Mouse (Mus musculus): ENCODE results near the gene Map4k2. TPM values are rescaled to one million over a fixed set of nuclear protein-coding genes. Genes with fewer than 3 reads are reported as not detected.

Gene Map4k2
- polyA plus RNA-seq, 1 experiment: 24.6 TPM

DNA sequence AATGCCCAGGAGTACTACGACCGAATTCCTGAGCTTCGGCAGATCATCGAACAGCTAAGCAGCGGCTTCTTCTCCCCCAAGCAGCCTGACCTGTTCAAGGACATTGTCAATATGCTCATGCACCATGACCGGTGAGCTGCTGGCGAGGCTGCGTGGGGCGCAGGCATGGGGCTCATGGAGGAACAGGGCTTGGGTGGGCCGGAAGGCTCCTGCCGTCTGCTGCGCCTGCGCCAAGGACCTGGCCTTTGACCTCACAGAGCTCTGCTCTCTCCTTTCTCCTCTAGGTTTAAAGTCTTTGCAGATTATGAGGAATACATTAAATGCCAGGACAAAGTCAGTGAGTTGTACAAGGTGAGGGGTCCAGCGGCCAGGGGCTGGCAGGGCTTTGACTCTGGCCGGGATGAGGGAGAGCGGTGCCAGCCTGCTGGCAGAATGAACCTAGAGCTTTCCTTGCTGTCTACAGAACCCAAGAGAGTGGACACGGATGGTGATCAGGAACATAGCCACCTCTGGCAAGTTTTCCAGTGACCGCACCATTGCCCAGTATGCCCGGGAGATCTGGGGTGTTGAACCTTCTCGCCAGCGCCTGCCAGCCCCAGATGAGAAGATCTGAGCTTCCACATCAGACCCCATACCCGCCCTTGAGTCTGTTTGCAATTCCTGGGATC is 56.8 kb downstream of the Map4k2 start:
- no peak for TF ChIP-seq GATA1 (IDR thresholded peaks at IDR 0.05; ENCODE audit: low read length)

DNA sequence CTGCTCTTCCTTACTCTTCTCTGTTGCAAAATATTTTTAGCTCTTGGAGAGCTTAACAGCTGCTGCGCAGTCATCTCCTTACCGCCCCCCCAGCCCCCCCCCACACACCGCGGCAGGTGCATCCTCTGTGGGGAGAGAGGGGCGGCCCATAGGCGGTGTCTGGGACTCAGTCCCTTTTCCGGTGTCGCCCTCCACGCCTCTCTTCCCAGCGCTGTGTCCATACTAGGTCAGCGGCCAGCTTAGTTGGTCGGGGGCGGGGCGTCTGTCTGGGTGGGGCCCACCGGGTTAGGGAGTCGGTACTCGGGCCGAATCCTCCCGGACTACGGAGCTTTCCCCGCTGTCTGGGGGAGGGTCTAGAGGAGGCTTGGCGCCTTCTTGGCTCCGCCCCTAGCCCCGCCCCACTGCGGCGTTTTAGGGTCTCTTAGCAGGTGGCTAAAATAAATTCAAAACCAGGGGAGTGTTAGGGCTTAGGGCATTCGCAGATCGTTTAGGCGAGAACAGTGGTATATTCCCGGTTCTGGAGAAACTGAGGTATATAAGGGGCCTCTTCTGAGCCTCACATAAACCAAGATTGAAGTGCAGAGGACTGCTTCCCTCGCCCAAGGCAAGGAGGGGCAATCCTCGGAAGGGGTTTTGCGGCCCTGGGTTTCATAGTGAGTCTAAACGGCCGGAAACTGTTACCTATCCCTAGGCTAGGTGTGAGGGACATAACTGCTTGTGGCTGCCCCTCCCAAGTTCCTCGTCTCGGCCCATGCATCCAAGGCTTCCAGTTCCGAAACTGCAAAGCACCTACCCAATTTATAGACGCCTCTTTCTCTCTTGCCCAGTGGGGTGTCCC is 57.7 kb downstream of the Map4k2 start:
- no peak for TF ChIP-seq GATA1 (IDR thresholded peaks at IDR 0.05; ENCODE audit: low read length)

GRCm38 (mm10) chr19:6399285-6400095 is 58.6 kb downstream of the Map4k2 start, which contains the start of gene Rasgrp2:
Rasgrp2 (plus strand) TSS chr19:6399340.
- no peak for TF ChIP-seq GATA1 (IDR thresholded peaks at IDR 0.05; ENCODE audit: low read length)

DNA sequence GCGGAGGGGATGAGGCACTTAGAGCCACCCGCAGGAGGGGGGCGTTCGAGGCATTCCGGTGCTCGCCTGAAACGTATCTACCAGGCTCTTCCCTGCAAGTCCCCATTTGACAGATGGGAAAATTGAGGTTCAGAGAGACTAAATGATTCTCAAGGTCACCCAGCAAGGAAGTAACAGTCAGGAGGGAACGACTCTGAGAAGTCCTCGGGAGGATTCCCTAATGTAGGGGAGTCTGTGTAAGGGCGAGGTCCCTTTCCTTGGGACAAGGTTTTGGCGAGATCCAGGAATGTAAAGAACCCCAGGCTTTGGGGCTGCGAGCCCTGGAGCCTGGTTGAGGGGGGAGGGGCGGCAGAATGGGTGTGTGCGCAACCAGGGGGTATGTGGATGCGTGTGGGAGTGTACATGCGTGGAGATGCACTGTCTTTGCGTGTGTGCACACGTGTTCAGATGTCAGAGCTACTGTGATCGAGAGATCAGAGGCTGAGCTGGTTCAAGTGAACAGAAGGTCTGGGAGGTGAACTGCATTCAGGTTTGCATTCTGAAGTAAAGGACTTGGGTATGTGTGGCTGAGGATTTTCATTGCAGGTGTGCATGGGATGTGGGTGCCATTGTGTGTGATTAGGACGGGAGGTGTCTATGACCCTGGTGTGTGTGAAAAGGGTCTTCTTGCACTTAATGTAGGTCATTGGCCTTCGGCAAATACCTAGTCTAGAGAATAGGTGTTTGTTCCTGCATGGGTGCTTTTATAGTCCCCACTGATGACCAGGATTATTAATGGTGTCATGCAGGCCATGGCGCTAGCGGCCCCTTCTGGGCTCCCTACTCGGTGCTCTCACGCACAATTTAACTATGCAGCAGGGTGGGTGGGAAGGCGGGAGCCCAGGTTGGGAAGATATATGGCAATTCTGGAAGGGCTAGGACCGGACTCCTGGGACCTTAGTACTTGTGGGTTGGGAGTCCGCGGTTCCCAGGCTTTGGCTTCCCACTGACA is 59.5 kb downstream of the Map4k2 start:
- TF ChIP-seq GATA1 (IDR thresholded peaks at IDR 0.05; ENCODE audit: low read length): no peak

DNA sequence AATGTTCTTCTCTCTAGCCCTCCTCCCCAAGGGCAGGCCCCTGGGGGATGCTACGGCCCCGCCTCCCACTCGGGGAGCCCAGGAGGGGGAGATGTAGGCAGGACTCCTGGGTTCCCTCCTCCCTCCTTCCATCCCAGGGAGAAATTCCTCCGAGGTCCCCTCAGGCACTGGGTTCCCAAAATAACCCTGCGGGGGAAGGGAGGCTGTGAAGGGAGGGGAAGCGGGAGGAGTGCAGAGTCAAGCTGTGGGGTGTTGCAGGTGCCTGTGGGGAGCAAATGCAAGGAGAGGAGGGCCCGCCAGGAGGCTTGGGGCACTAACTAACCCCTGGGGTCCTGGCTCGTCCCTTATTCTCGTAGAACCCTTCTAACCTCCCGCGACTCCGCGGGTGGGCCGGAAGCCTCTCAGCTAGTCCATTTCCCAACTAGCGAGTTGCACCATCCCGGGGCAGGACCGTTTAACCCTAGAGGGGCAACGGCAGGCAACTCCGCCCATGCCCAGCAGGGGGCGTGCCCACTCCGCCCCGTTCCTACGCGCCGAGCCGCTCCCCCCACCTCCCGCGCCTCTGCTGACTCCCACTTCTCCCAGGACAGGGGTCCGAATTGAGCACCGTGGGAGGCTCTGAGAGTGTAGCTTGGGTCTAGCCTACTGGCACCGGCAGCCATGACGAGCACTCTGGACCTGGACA is 60.3 kb downstream of the Map4k2 start:
- no peak for TF ChIP-seq GATA1 (IDR thresholded peaks at IDR 0.05; ENCODE audit: low read length)

DNA sequence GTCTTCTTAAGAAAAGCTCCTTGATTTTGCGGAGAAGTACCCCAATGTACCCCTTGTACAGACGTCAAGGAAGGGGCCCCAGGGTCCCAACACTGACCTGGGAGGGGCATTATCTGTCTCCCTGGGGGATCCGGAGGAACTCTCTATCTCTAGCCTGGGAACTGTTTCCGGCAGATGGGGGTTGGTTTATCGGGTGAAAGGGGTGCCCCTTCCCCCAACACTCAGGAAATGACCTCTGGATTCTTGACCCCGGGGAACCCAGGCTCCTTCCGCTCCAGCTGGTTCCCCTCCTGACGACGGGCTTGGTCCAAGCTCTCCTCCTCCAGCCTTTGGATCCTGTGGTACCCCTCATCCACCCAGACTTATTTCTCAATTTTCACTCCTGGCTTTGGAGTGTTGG is 61.0 kb downstream of the Map4k2 start:
- no peak for TF ChIP-seq GATA1 (IDR thresholded peaks at IDR 0.05; ENCODE audit: low read length)

- TF ChIP-seq GATA1 (IDR thresholded peaks at IDR 0.05; ENCODE audit: low read length): no peak
These were observed 62.9 kb downstream of the Map4k2 start for GRCm38 (mm10) chr19:6403869-6404268.

Other genes starting within 250 kb of the Map4k2 start
- 3.5 and 4.9 TPM in 2 replicates for gene AC131692.1, start 246.7 kb upstream of the Map4k2 start, polyA plus RNA-seq (2012)
- gene Naaladl1, start 235.4 kb upstream of the Map4k2 start, polyA plus RNA-seq (2012): 0.38 and 0.46 TPM in 2 replicates
- gene Sac3d1, start 222.5 kb upstream of the Map4k2 start, polyA plus RNA-seq (2012): 82.9 and 91.0 TPM in 2 replicates
- 89.0 and 122 TPM in 2 replicates for gene Snx15, start 212.8 kb upstream of the Map4k2 start, polyA plus RNA-seq (2012)
- not detected in 2 replicates for gene Batf2, start 200.2 kb upstream of the Map4k2 start, polyA plus RNA-seq (2012)
- gene Arl2, start 199.6 kb upstream of the Map4k2 start, polyA plus RNA-seq (2012): 81.6 and 111 TPM in 2 replicates
- not detected in 2 replicates for gene Majin, start 156.7 kb upstream of the Map4k2 start, polyA plus RNA-seq (2012)
- gene Gpha2, start 114.8 kb upstream of the Map4k2 start, polyA plus RNA-seq (2012): not detected in 2 replicates
- 10.7 and 14.2 TPM in 2 replicates for gene Ppp2r5b, start 105.3 kb upstream of the Map4k2 start, polyA plus RNA-seq (2012)
- 43.9 and 49.6 TPM in 2 replicates for gene Atg2a, start 99.5 kb upstream of the Map4k2 start, polyA plus RNA-seq (2012)
- gene Ehd1, start 64.4 kb upstream of the Map4k2 start, polyA plus RNA-seq (2012): 231 and 274 TPM in 2 replicates
- gene Cdc42bpg, start 34.7 kb upstream of the Map4k2 start, polyA plus RNA-seq (2012): 10.8 and 12.9 TPM in 2 replicates
- 158 and 188 TPM in 2 replicates for gene Men1, start 6.2 kb upstream of the Map4k2 start, polyA plus RNA-seq (2012)
- 2,071 and 2,221 TPM in 2 replicates for gene Sf1, start 22.6 kb downstream of the Map4k2 start, polyA plus RNA-seq (2012)
- gene Pygm, start 43.3 kb downstream of the Map4k2 start, polyA plus RNA-seq (2012): 0.43 and 1.0 TPM in 2 replicates
- gene Rasgrp2, start 58.2 kb downstream of the Map4k2 start, polyA plus RNA-seq (2012): 21.2 and 28.0 TPM in 2 replicates
- 0.05 and 0.17 TPM in 2 replicates for gene Nrxn2, start 77.6 kb downstream of the Map4k2 start, polyA plus RNA-seq (2012)
- gene Slc22a12, start 201.9 kb downstream of the Map4k2 start, polyA plus RNA-seq (2012): not detected in 2 replicates